Mouse (Mus musculus): ENCODE measurements around the gene Gm21970. TPM values are rescaled to one million over a fixed set of nuclear protein-coding genes. Genes with fewer than 3 reads are reported as not detected.

Gene Gm21970
- polyA plus RNA-seq, 1 experiment = not detected

DNA sequence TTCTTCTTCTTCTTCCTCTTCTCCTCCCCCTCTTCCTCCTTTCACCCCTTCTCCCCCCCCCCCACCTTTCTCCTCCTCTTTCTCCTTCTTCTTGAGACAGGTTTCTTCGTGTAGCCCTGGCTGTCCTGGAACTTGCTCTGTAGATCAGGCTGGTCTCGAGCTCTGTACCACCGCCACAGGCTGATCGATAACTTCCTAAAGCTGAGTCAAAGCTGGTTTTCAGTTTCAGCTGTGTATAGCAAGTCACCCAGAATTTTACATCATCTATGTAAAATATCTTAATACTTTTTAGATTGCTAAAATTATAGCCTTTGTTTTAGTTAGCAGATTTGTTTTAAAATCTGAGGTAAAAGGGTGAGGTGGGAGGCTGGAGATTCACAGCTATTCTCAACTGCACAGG, 53.3 kb downstream of the Gm21970 start:
- no peak for TF ChIP-seq POLR2A (IDR thresholded peaks at IDR 0.05; ENCODE audit: low read depth, low read length)
- TF ChIP-seq CTCF (IDR thresholded peaks at IDR 0.05; ENCODE audit: borderline replicate concordance, insufficient read depth, low read length) = no peak
- Histone ChIP-seq H3K27ac (ENCODE audit: insufficient read depth, low read length) (no peak overlapping the region), H3K4me3 (ENCODE audit: insufficient read depth, low read length) (no peak overlapping the region), H3K4me1 (ENCODE audit: control insufficient read depth, insufficient read depth, low read length) (no peaks in the 10 kb centered on the region)

DNA sequence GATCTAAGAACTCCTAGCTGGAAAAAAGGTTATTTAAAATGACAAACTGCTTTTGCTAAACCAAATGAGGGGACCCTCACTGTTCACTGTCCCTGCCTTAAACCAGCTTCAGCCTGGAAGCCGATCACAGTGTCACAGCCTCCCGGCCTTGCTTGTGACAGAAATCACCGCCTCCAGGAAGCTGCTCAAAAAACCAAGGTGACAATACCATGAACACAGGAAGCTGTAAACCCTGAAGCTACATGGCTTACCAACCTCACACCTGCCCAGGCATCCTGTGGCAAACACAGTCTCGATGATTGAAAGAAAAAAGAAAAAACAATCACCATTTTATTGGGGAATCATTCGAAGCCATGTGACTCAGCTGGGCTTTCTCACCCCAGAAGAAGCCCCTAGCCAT, 54.0 kb downstream of the Gm21970 start:
- Histone ChIP-seq H3K4me1 (ENCODE audit: control insufficient read depth, insufficient read depth, low read length) (no peaks in the 10 kb centered on the region), H3K4me3 (ENCODE audit: insufficient read depth, low read length) (no peak overlapping the region), H3K27ac (ENCODE audit: insufficient read depth, low read length) (no peak overlapping the region)
- TF ChIP-seq CTCF (IDR thresholded peaks at IDR 0.05; ENCODE audit: borderline replicate concordance, insufficient read depth, low read length) (no peak), POLR2A (IDR thresholded peaks at IDR 0.05; ENCODE audit: low read depth, low read length) (no peak)

DNA sequence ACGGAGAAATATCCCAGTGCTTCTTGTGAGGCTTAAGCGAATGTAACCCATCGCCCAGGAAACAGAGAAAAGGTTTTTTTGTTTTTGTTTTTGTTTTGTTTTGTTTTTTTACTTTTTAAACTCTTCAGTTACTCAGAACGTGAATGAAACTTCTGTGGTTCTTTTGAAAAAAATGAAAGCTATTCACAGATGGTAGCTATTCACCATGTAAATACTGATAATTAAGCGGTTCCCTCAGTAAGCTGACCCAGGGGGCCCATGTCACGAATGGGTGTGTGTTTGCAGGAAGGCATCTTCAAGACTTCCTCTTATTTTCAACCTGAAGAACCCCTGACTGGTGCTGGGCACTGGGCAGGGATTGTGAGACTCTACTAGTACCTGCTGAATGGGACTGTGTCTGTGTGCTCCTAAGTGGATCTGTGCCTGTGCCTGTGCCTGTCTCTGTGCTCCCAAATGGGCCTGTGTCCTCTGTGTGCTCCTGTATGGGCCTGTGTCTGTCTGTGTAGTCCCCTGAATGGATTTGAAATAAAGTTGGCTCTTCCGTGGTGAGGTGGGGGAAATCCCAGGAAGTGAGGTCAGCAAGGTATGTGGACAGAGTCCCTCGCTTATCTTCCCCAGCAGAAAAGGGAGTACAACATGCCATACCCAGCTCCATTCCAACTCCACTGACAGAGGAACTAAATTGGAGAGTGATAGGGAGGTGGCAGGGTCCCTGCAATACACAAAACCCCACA, 55.4 kb downstream of the Gm21970 start:
- Histone ChIP-seq H3K4me1 (ENCODE audit: control insufficient read depth, insufficient read depth, low read length) (peaks cover 1% of the 10 kb centered on the region), H3K27ac (ENCODE audit: insufficient read depth, low read length) (no peak overlapping the region), H3K4me3 (ENCODE audit: insufficient read depth, low read length) (no peak overlapping the region)
- TF ChIP-seq POLR2A (IDR thresholded peaks at IDR 0.05; ENCODE audit: low read depth, low read length) = no peak
- no peak for TF ChIP-seq CTCF (IDR thresholded peaks at IDR 0.05; ENCODE audit: borderline replicate concordance, insufficient read depth, low read length)

DNA sequence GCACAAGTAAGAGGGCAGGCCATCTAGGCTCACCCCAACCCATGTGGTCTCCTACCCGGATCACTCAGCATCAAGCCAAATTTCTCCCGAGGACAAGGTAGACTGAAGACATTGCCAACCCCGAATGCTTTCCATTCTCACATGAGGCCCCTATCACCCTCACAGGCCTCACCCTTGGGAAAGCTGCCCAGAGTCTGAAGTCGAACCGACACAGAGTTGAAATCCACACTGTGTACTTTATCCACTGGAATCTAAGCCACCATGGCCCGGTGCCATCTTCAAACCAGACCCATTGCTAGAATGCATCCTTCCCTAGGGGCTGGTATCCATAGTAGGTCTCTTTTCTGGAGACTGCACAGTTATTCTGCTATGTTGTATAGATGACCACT, 56.0 kb downstream of the Gm21970 start:
- H3K4me1 ChIP-seq (ENCODE audit: control insufficient read depth, insufficient read depth, low read length) = peaks cover 7% of the 10 kb centered on the region
- H3K4me3 ChIP-seq (ENCODE audit: insufficient read depth, low read length) = no peak overlapping the region
- no peak overlapping the region for H3K27ac ChIP-seq (ENCODE audit: insufficient read depth, low read length)
- TF ChIP-seq POLR2A (IDR thresholded peaks at IDR 0.05; ENCODE audit: low read depth, low read length) (no peak), CTCF (IDR thresholded peaks at IDR 0.05; ENCODE audit: borderline replicate concordance, insufficient read depth, low read length) (no peak)

DNA sequence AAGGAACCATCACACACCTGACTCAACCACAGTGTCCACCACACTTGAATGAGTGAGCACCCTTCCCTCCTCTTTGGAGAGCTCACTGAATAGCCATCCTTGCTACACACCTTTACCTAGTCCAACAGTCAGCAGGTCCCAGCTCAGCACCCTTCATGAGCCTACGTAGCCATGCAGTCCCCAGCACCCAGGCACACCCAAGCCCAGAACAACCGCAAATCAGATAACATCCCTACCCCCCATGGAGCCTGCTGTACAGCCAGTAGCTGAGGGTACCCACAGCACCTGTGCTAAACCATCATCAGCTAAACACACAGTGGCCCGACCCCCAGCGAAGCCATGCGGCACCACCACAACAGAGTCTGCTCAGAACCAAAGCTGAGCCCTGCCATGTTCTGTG, 56.6 kb downstream of the Gm21970 start:
- Histone ChIP-seq H3K4me3 (ENCODE audit: insufficient read depth, low read length) (no peak overlapping the region), H3K27ac (ENCODE audit: insufficient read depth, low read length) (no peak overlapping the region), H3K4me1 (ENCODE audit: control insufficient read depth, insufficient read depth, low read length) (peaks cover 11% of the 10 kb centered on the region)
- TF ChIP-seq CTCF (IDR thresholded peaks at IDR 0.05; ENCODE audit: borderline replicate concordance, insufficient read depth, low read length) (no peak), POLR2A (IDR thresholded peaks at IDR 0.05; ENCODE audit: low read depth, low read length) (no peak)

DNA sequence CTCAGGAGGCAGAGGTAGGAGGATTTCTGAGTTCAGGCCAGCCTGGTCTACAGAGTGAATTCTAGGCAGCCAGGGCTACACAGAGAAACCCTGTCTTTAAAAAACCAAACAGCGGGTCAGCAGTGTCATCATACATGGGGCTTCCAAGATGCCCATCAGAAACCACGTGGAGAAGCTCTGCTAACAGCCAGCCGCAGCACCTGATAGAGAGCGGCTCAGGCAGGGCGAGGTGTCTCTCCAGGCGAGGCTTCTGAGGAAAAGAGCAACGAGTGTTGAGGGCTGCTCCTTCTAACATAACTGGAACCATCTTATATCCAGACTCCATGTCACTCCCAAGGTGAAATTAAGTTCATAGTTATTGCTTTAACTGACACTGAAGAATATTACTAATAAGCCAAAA, 57.4 kb downstream of the Gm21970 start:
- H3K4me3 ChIP-seq (ENCODE audit: insufficient read depth, low read length) = no peak overlapping the region
- H3K4me1 ChIP-seq (ENCODE audit: control insufficient read depth, insufficient read depth, low read length) = peaks cover 11% of the 10 kb centered on the region
- no peak overlapping the region for H3K27ac ChIP-seq (ENCODE audit: insufficient read depth, low read length)
- no peak for TF ChIP-seq POLR2A (IDR thresholded peaks at IDR 0.05; ENCODE audit: low read depth, low read length)
- no peak for TF ChIP-seq CTCF (IDR thresholded peaks at IDR 0.05; ENCODE audit: borderline replicate concordance, insufficient read depth, low read length)

DNA sequence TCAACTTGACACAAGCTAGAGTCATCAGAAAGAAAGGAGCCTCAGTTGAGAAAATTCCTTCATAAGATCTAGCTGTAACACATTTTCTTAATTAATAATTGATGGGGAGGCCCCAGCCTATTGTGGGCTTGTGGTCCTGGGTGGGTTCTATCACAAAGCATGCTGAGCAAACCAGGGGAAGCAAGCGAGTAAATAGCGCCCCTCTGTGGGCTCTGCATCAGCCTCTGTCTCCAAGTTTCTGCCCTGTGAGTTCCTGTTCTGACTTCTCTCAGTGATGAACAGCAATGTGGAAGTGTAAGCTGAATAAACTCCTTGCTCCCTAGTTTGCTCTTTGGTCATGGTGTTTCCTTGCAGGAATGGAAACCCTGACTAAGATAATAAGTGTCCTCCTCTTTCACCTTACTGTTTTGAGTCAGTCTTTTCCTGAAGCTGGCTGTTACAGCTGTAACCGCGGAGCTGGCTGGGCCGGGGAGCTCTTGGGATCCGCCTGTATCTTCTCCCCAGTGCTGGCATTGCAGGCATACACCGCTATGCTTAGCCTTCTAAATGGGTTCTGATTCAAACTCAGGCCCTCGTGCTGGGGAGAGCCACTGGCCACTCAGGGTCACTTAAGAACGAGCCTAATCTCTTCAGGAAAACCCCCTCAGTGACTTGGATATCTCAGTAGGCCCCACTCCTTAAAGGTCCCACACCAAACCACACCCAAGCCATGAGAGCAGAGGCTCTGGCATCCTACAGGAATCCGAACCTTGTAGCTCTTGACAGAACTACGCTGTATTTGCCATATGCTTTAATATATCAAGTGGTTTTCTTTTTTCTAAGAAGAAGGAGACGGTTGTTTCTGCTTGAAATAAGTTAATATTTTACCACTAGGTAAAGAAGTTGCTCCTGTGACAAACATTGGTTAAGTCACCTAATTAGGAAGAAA, 58.9 kb downstream of the Gm21970 start:
- Histone ChIP-seq H3K4me3 (ENCODE audit: insufficient read depth, low read length) (no peak overlapping the region), H3K4me1 (ENCODE audit: control insufficient read depth, insufficient read depth, low read length) (peaks cover 11% of the 10 kb centered on the region), H3K27ac (ENCODE audit: insufficient read depth, low read length) (no peak overlapping the region)
- TF ChIP-seq CTCF (IDR thresholded peaks at IDR 0.05; ENCODE audit: borderline replicate concordance, insufficient read depth, low read length) (no peak), POLR2A (IDR thresholded peaks at IDR 0.05; ENCODE audit: low read depth, low read length) (no peak)

DNA sequence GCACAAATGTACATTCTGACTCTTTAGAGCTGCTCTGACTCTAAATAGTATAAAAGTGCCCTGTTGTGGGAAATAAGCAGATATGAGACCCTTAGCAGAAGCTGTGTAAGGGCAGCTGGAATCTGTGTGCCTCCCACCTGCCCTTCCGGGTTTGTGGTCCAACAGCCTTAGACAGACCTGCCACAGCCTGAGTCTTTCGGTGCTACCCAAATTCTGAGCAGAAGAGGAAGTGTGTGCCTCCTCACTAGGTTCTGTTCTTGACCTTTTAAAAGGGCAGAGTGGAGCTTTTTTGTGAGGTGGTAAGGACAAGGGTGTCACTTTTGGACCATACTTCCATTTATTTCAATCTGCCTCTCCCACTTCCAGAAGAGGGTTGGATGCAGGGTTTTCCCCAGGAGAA, 60.4 kb downstream of the Gm21970 start:
- Histone ChIP-seq H3K4me3 (ENCODE audit: insufficient read depth, low read length) (no peak overlapping the region), H3K4me1 (ENCODE audit: control insufficient read depth, insufficient read depth, low read length) (peaks cover 11% of the 10 kb centered on the region), H3K27ac (ENCODE audit: insufficient read depth, low read length) (peak overlapping the region; percentile 67; the same call in 1 of the 2 replicates)
- TF ChIP-seq POLR2A (IDR thresholded peaks at IDR 0.05; ENCODE audit: low read depth, low read length) = no peak
- TF ChIP-seq CTCF (IDR thresholded peaks at IDR 0.05; ENCODE audit: borderline replicate concordance, insufficient read depth, low read length) = no peak

DNA sequence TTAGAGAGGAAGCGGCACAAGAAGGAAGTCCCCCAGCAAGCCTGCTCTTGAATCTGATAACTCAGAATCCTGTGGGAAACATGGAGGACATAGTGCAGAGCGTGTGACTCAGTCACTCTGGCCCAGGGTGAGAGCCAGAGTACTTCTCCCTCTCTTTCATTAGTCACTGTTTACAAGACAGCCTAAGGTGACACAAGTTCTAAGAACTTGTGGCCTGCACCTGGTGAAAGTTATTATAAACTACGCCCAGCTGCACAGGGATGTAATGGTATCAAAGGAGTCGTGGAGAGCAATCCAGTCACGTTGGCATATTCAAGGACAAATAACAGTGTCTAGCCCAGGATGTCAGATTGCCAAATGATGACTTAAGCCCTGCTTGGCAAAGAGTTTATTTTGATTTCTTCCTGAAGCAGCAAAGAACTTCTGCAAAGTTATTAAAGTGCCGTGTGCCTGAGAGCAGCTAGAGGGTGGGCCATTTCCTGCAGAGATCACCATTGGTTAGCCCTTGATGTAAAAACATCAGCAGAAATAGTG, 60.9 kb downstream of the Gm21970 start:
- TF ChIP-seq CTCF (IDR thresholded peaks at IDR 0.05; ENCODE audit: borderline replicate concordance, insufficient read depth, low read length) (no peak), POLR2A (IDR thresholded peaks at IDR 0.05; ENCODE audit: low read depth, low read length) (no peak)
- Histone ChIP-seq H3K27ac (ENCODE audit: insufficient read depth, low read length) (peak overlapping the region; percentile 67; the same call in 1 of the 2 replicates), H3K4me1 (ENCODE audit: control insufficient read depth, insufficient read depth, low read length) (peaks cover 11% of the 10 kb centered on the region), H3K4me3 (ENCODE audit: insufficient read depth, low read length) (no peak overlapping the region)
